ENCODE assay signal across 11 mouse cellular contexts in the genomic region with DNA sequence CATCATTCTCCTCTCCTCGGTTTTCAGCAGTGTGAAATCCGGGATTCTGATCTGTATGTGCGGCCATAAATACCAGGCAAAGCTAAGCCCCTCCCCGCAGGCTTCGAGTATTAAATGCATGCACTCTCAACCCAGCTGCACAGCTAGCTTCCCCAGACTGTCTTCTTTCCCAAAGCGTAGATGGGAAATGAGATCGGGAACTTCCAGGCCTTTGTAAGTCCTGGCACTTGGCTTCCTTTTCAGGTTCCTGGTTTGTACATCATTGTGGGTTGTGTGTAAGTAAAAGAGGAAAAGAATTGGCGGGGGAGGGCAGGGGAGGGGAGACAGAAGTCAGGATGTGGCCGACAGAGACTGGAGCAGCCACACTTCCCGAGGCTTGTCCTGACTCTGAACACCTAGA.
DNase-seq lines count a peak whose midpoint lies in the region; ATAC-seq and TF ChIP-seq lines count a peak whose summit lies in the region.
"Had no signal": no experiment of that assay in that cellular context is flagged by ENCODE, and none has a peak within 500 bp of the region (broad histone marks: within the 10 kb centered on the region; RNA-seq: fewer than 3 reads in every experiment).

No protein-coding gene starts in this region.

- peak; percentile 29 to 57 for DNase-seq in heart, adult 9 months (ENCODE audit: low spot score in 2 of 2)
- no peak for DNase-seq in heart, postnatal 10 days
- peak; percentile 61 for DNase-seq in lung, embryonic 14.5 days
- DNase-seq in lung, adult 18-20 months = no peak
- DNase-seq in kidney, postnatal 0 days (ENCODE audit: low spot score) = peak; percentile 65
- peak; percentile 52 for DNase-seq in lung, postnatal 36 days
- no peak for DNase-seq in left cerebral cortex, adult 2 months (ENCODE audit: extremely low spot score in 1 of 2, low spot score in 2 of 2)
- DNase-seq: right cerebral cortex, postnatal 4 days had no signal

- H3K27me3 ChIP-seq in lung, embryonic 14.5 days (ENCODE audit: insufficient read depth, low read length) = no peaks in the 10 kb centered on the region
- H3K27me3 ChIP-seq in kidney, postnatal 0 days (ENCODE audit: insufficient read depth, low read length) = no peaks in the 10 kb centered on the region

- no peak overlapping the region for H3K9ac ChIP-seq in lung, embryonic 14.5 days
- H3K9ac ChIP-seq in kidney, postnatal 0 days (ENCODE audit: low read depth, low read length) = no peak overlapping the region
- H3K9ac ChIP-seq: hindbrain, embryonic 14.5 days had no signal

- 45% methylated on average over 10 of the region's 10 CpGs for WGBS in lung, embryonic 14.5 days
- 36% methylated on average over 10 of the region's 10 CpGs for WGBS in kidney, postnatal 0 days

- no peaks in the 10 kb centered on the region; the same call in 1 of the 2 replicates for H3K9me3 ChIP-seq in lung, embryonic 14.5 days (ENCODE audit: low read depth, low read length)
- H3K9me3 ChIP-seq in kidney, postnatal 0 days (replicated peaks; ENCODE audit: low read length) = no peaks in the 10 kb centered on the region

- H3K36me3 ChIP-seq in lung, embryonic 14.5 days (ENCODE audit: insufficient read depth) = no peaks in the 10 kb centered on the region
- H3K36me3 ChIP-seq in kidney, postnatal 0 days (ENCODE audit: insufficient read depth, low read length) = no peaks in the 10 kb centered on the region

- ATAC-seq in lung, embryonic 14.5 days (ENCODE audit: insufficient read depth) = no peak
- ATAC-seq in kidney, postnatal 0 days (replicated peaks; ENCODE audit: low FRiP score, low read depth) = no peak
- ATAC-seq: CD4-positive, CD25-positive, alpha-beta regulatory T cell, adult 4 months had no signal

- no peak overlapping the region for H3K4me2 ChIP-seq in lung, embryonic 14.5 days
- H3K4me2 ChIP-seq in kidney, postnatal 0 days (ENCODE audit: low read length) = no peak overlapping the region
- H3K4me2 ChIP-seq: hindbrain, embryonic 14.5 days had no signal

- TF ChIP-seq CTCF in lung, embryonic 14.5 days (IDR thresholded peaks at IDR 0.05; ENCODE audit: low read depth) = no peak
- TF ChIP-seq CTCF in kidney, postnatal 0 days (IDR thresholded peaks at IDR 0.05; ENCODE audit: low read depth) = no peak
- TF ChIP-seq CTCF in left cerebral cortex, adult 2 months (IDR thresholded peaks at IDR 0.05) = no peak

- H3K4me3 ChIP-seq in lung, embryonic 14.5 days (ENCODE audit: low read depth, low read length) = no peak overlapping the region
- no peak overlapping the region for H3K4me3 ChIP-seq in kidney, postnatal 0 days (replicated peaks; ENCODE audit: low read depth, low read length)
- no peak overlapping the region for H3K4me3 ChIP-seq in left cerebral cortex, adult 2 months
- H3K4me3 ChIP-seq: erythroblast, embryonic 14.5 days had no signal

- peak overlapping the region; percentile 21; the same call in 1 of the 2 replicates for H3K27ac ChIP-seq in lung, embryonic 14.5 days (ENCODE audit: low read depth)
- peak overlapping the region; percentile 25 for H3K27ac ChIP-seq in kidney, postnatal 0 days
- no peak overlapping the region for H3K27ac ChIP-seq in left cerebral cortex, adult 2 months
- H3K27ac ChIP-seq: hindbrain, embryonic 14.5 days had no signal

- peaks cover 25% of the 10 kb centered on the region for H3K4me1 ChIP-seq in lung, embryonic 14.5 days (ENCODE audit: insufficient read depth)
- H3K4me1 ChIP-seq in kidney, postnatal 0 days (replicated peaks; ENCODE audit: insufficient read depth, low read length) = peaks cover 33% of the 10 kb centered on the region

- intact Hi-C loops in heart, postnatal 10 days (cut with DNase I) = loop anchor here (2.0 kb wide), 1 partner anchor 18 kb away; no protein-coding TSS in a partner anchor
- intact Hi-C loops in left cerebral cortex, adult 2 months (cut with DNase I) = no loop called here

Comparison
In these comparisons a context has a peak if more than half of its experiments do, and no peak if none do; other contexts are left out.
1. DNase-seq: peak in heart, adult 9 months (2 of 2), lung, embryonic 14.5 days (single experiment), kidney, postnatal 0 days (single experiment) and lung, postnatal 36 days (single experiment); none in heart, postnatal 10 days (0 of 2), lung, adult 18-20 months (0 of 2) and left cerebral cortex, adult 2 months (0 of 2).